Mouse (Mus musculus) lung, adult 2 months (tissue): Measurements from ENCODE around the gene Ccdc62.

Source experiments
- CTCF ChIP-seq: fragments of 200-500 bp; IDR thresholded peaks from 2 replicates; pipeline ENCODE4 v1.5.1; 2011; ENCODE audit warnings: mild to moderate bottlenecking, low read length, control low read depth; ENCODE audit not compliant: insufficient read depth
- POLR2A ChIP-seq: fragments of 200-500 bp; IDR thresholded peaks from 2 replicates; pipeline ENCODE4 v1.6.1; 2011; ENCODE audit warnings: low read depth, mild to moderate bottlenecking, control low read depth, low read length, borderline replicate concordance; ENCODE audit errors: extremely low read depth

DNA sequence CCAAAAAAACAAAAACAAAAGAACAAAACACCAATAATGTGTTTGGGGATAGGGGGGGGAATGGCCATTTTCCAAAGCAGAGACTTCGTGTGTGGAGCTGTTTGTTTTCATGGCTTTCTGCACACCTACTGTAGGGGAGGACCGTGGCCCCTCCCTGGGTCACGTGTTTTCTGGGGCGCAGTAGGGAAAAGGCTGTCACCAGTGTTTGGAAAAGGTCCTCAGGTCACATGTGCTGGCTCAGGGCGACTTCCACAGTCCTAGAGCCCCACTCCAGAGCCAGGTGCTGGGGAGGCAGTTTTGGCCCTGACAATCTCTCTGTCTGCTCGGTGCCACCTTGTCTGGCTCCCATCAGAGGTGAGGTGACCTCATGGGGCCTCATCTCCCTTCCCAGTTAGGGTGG lies 64.9 kb downstream of the Ccdc62 start:
- TF ChIP-seq CTCF (no peak), POLR2A (no peak)
